Mouse (Mus musculus) stomach, postnatal 0 days (tissue): ENCODE results near the gene Defb42. TPM values are rescaled to one million over a fixed set of nuclear protein-coding genes. Genes with fewer than 3 reads are reported as not detected.
A peak's percentile ranks its signal among the peaks of the same experiment; 100 is the strongest.

Source experiments
- ATAC-seq: fragments of 200-750 bp; cut with Nextera tagmentation; 2 replicates; pipeline ENCODE4 v1.8.0; 2017; ENCODE audit not compliant: low FRiP score, low TSS enrichment
- DNase-seq: peaks from one replicate; pipeline ENCODE4 v3.0.0-alpha.2; 2016; ENCODE audit warnings: low spot score
- H3K27ac ChIP-seq: fragments of 300-500 bp; sonication (generic); replicated peaks from 2 replicates; pipeline ENCODE4 v1.5.1; 2014; ENCODE audit warnings: mild to moderate bottlenecking, control low read depth
- H3K27me3 ChIP-seq: fragments of 300-500 bp; sonication (generic); 2 replicates; pipeline ENCODE4 v1.6.1; 2014; ENCODE audit warnings: low read length; ENCODE audit not compliant: control insufficient read depth, insufficient read depth
- H3K36me3 ChIP-seq: fragments of 300-500 bp; sonication (generic); 2 replicates; pipeline ENCODE4 v1.6.1; 2014; ENCODE audit warnings: low read length, mixed read lengths; ENCODE audit not compliant: control insufficient read depth, insufficient read depth
- H3K4me1 ChIP-seq: fragments of 300-500 bp; sonication (generic); replicated peaks from 2 replicates; pipeline ENCODE4 v1.6.1; 2014; ENCODE audit warnings: antibody characterized with exemption; ENCODE audit not compliant: control insufficient read depth, insufficient read depth
- H3K4me2 ChIP-seq: fragments of 300-500 bp; sonication (generic); replicated peaks from 2 replicates; pipeline ENCODE4 v1.6.1; 2014; ENCODE audit warnings: low read depth, mild to moderate bottlenecking, control low read depth, moderate library complexity
- H3K4me3 ChIP-seq: fragments of 300-500 bp; sonication (generic); 2 replicates; pipeline ENCODE4 v1.5.1; 2014; ENCODE audit warnings: low read depth, low read length, control low read depth
- H3K9ac ChIP-seq: fragments of 300-500 bp; sonication (generic); 2 replicates; pipeline ENCODE4 v1.6.1; 2014; ENCODE audit warnings: mild to moderate bottlenecking, low read length, control low read depth, mixed read lengths
- H3K9me3 ChIP-seq: fragments of 300-500 bp; sonication (generic); 2 replicates; pipeline ENCODE4 v1.6.1; 2016; ENCODE audit warnings: low read length; ENCODE audit not compliant: control insufficient read depth
- CTCF ChIP-seq: IDR thresholded peaks from 2 replicates; pipeline ENCODE4 v1.5.1; 2016; ENCODE audit warnings: antibody characterized with exemption, low read depth, mild to moderate bottlenecking, moderate library complexity
- EP300 ChIP-seq: optimal IDR thresholded peaks from 2 replicates; pipeline ENCODE3; 2016; ENCODE audit warnings: antibody characterized with exemption
- WGBS: fragments of 180-500 bp; shearing (Covaris S2); extraction: QIAGEN DNeasy Blood & Tissue Kit; methylation state at CpG from one replicate; pipeline ENCODE4 v1.1.7; 2014; 5-methylcytosine and 5-hydroxymethylcytosine counted together
- polyA plus RNA-seq: library from polyadenylated mRNA; unstranded; fragments of >200 nt; fragmentation: Nextera tagmentation; extraction: Ambion mirVana; gene quantifications from 2 replicates; pipeline ENCODE4 v1.2.1, GENCODE M21; 2015

Gene Defb42
- polyA plus RNA-seq, 1 experiment from 2014 or later, result 0.32 TPM

DNA sequence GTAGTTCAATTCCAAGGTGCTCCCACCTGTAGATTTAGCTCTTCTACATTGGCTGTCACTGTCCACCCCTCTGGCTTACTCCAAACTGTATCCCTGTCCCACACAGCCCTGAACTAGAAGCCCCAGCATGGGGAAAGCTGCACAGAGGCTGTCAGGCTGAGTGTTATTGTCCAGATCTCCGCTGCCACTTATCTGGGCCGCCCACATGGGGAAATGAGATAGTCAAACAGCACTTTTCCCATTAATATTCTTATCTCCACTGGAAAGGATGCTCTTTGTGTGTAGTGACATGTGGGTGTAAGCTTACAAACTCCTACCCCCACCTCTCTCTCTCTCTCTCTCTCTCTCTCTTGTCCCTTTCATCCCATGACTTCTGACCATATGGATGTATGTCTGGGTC, 15.4 kb downstream of the Defb42 start:
- TF ChIP-seq CTCF (no peak), EP300 (no peak)
- DNase-seq (no peak), ATAC-seq (no peak)
- WGBS, result 56% methylated on average over 2 of the region's 2 CpGs
- no peak overlapping the region for H3K4me2 ChIP-seq
- no peak overlapping the region for H3K4me3 ChIP-seq
- no peaks in the 10 kb centered on the region for H3K9me3 ChIP-seq
- H3K27ac ChIP-seq, result no peak overlapping the region
- H3K36me3 ChIP-seq, result no peaks in the 10 kb centered on the region
- H3K27me3 ChIP-seq, result no peaks in the 10 kb centered on the region
- H3K4me1 ChIP-seq, result no peaks in the 10 kb centered on the region
- no peak overlapping the region for H3K9ac ChIP-seq

DNA sequence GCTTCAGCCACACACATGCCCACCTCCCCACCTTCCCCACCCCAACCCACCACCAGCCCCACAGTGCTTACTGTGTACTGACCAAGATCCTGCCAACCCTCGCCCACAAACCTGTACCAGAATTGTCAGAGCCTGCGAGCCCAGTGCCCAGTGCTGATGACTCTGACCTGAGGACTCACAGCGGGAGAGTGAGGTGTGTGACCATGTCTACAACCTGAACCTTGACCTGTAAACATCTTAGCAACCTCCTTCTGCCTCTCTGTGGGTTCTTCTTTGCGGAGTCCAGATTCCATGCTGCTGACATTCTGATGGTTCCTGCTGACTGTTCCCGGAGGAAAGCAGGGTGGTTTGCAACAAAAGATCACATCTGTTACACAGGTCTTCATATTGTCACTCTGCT, 18.6 kb downstream of the Defb42 start:
- 0 out of 2 replicates have a peak, but pooled peaks have one; percentile 28 for ATAC-seq
- Histone ChIP-seq H3K36me3 (no peaks in the 10 kb centered on the region), H3K9ac (no peak overlapping the region), H3K4me1 (no peaks in the 10 kb centered on the region), H3K4me3 (no peak overlapping the region), H3K27me3 (no peaks in the 10 kb centered on the region), H3K27ac (no peak overlapping the region), H3K4me2 (no peak overlapping the region), H3K9me3 (no peaks in the 10 kb centered on the region)
- 68% methylated on average over 5 of the region's 5 CpGs for WGBS
- no peak for DNase-seq
- no peak for TF ChIP-seq CTCF
- no peak for TF ChIP-seq EP300

DNA sequence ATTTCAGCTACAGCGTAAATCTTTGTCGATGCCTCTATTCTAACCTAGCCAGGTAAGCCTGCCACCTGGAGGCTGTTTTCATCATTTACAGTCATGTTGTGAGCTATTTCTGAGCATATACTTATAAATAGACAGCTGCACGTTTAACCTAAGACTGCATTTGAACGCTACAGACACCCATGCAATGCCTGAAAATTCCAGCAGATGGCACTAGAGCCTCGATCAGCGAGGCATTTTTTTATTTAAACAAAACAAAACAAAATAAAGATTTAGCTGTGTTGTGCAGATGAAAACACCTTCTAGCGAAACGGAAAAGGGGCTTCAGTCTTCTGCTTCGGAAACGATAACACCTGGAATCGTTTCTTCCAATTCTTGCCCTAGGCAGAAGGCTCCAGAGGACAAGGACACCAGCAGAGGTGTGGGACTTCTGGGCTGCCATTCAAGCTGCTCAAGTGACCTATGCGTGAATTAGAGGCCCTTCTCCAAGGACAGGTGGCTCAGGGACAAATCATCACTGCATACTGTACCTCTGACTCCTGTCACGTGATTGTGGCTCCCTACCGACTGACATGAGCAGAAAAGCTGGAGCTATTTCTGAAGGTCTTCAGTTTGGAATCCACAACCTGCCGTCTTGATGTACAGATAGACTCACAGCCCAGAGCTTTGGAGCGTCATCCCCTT, 20.0 kb downstream of the Defb42 start:
- Histone ChIP-seq H3K27me3 (no peaks in the 10 kb centered on the region), H3K9ac (no peak overlapping the region), H3K4me2 (no peak overlapping the region), H3K36me3 (no peaks in the 10 kb centered on the region), H3K9me3 (no peaks in the 10 kb centered on the region), H3K4me1 (no peaks in the 10 kb centered on the region), H3K27ac (no peak overlapping the region), H3K4me3 (no peak overlapping the region)
- DNase-seq (peak; percentile 83), ATAC-seq (no peak)
- TF ChIP-seq CTCF (peak; percentile 95), EP300 (no peak)
- WGBS, result 29% methylated on average over 16 of the region's 16 CpGs

DNA sequence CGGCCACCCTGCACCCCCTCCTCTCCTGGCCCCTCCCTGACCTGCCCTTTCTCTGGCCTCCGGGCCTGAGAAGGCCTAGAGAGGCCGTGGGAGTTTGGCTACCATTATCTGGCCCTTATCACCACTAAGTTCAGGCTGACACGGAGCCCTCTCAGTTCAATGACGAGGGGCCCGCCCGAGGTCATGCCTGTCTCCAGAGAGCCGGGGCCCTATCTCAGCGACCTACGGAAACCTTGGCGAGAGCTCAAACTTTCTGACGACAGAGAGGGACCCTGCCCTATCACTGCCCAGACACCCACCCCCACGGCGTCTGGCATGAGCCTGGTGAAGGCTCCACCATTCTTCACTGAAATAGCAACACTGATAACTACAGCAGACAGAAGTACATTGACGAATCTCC, 20.9 kb downstream of the Defb42 start:
- no peak overlapping the region for H3K9ac ChIP-seq
- H3K4me1 ChIP-seq, result no peaks in the 10 kb centered on the region
- H3K9me3 ChIP-seq, result no peaks in the 10 kb centered on the region
- H3K27ac ChIP-seq, result no peak overlapping the region
- 32% methylated on average over 15 of the region's 15 CpGs for WGBS
- H3K4me3 ChIP-seq, result no peak overlapping the region
- peak; percentile 29 for DNase-seq
- TF ChIP-seq CTCF, result no peak
- TF ChIP-seq EP300, result no peak
- H3K4me2 ChIP-seq, result no peak overlapping the region
- ATAC-seq, result peak; percentile 33; the same call in 1 of the 2 replicates
- H3K27me3 ChIP-seq, result no peaks in the 10 kb centered on the region
- H3K36me3 ChIP-seq, result no peaks in the 10 kb centered on the region

Other genes with a start within 250 kb of the Defb42 start
- 2.4 and 2.5 TPM in 2 replicates for gene Wdfy2, start 209.3 kb upstream of the Defb42 start, polyA plus RNA-seq
- gene Defb48, start 62.5 kb upstream of the Defb42 start, polyA plus RNA-seq, result not detected in 2 replicates
- gene Defb47, start 48.9 kb upstream of the Defb42 start, polyA plus RNA-seq, result not detected in 2 replicates
- not detected in 2 replicates for gene Defb43, start 35.2 kb upstream of the Defb42 start, polyA plus RNA-seq
- gene Defb30, start 3.0 kb downstream of the Defb42 start, polyA plus RNA-seq, result not detected in 2 replicates